Mouse (Mus musculus) kidney, adult 8-10 months (tissue): Measurements from ENCODE around the gene Fam13a.

Source experiments
- DNase-seq, 2 experiments: peaks; one replicate each; pipeline ENCODE4 v3.0.0; 2022

Gene Fam13a

DNA sequence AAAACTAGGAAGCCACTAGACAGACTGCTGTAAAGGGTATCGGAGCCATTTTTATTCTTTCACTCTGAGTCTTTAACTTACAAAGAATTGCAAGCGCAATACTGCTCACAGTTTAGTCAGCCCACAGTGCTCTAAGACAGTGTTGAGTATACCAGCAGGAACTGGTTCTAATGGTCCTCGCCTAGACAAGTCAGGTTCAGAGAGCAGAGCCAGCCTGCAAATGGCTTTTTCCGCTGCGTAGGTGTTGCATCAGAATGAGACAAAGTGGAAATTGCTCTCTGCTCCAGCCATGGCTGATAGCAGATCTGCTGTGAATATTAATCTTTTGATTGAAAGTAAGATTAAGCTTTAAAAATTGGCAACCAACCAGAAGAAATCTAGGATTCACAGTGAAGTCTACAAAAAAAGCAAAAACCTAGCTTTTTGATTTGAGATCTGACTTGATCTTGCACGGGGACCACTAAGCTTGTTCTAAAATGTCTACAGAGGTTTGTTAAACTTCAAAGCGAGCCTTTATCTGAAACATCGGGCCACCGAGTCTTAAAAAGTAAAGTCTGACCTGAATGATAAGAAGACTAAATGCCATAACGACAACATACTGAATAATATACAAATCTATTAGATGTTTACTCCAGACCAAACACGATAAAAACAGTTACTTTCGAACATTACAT, 91.7 kb downstream of the Fam13a start:
- no peak for DNase-seq

GRCm38 (mm10) chr6:58931149-58931548, 93.2 kb downstream of the Fam13a start:
- DNase-seq: no peak

GRCm38 (mm10) chr6:58929911-58930431, 94.4 kb downstream of the Fam13a start:
- peak in 1 of 2 experiments; percentile 33 for DNase-seq

- peak; percentile 68 to 78 for DNase-seq
These were observed 96.5 kb downstream of the Fam13a start for GRCm38 (mm10) chr6:58927881-58928280.

DNA sequence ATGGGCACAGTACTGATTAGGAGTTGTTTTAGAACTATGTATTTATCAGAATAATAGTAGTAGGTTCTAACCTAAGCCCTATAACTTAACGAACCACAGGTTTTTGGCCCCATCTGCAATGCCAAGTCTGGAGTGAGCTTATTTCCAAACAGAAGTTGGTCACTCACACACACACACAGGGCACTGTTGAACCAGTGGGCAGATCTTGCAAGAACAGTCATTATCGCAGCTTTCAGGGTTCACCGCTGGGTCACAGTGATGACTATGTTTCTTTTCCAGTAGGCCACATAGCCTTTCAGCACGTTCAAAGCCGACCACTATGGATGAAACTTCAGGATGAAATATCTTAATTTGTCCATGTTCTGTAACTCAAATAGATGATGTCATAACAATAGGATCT, 101.8 kb downstream of the Fam13a start:
- DNase-seq: no peak

DNA sequence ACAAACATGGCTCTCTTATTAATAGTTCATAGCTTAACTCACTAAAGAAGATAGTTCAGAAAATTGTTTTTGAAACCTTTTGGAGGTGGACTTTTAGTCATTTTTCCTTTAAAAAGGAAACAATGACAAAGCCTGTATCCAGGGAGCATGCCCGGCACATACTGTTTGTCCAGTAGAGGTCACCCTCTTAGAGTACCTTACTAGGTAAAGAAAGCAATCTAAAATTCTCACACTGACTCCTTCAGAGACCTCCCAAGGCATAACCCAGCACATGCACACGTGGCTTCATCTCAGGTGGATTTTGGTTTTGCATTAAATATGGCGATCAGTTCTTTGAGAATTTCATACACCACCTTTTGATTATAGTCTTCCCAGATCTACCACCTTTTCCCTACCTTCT, 102.7 kb downstream of the Fam13a start:
- DNase-seq: no peak

DNA sequence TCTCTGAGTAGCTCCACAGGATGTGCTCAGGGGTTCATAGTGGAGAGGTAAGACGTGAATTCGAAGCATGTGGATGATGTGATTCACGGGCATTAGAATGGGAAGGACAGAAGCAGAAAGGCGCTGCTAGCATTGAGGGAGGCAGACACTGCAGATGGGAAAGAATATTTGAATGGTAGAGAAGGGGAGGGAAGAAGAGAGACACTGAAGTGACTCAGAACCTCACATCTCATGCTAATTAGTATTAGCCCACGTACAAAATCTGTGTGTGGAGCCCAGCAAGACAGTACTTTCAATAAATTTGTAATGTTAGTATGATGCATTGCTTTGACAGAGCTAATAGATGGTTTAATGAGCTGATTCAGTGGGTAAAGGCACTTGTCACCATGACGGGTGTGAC, 103.6 kb downstream of the Fam13a start:
- DNase-seq: no peak

DNA sequence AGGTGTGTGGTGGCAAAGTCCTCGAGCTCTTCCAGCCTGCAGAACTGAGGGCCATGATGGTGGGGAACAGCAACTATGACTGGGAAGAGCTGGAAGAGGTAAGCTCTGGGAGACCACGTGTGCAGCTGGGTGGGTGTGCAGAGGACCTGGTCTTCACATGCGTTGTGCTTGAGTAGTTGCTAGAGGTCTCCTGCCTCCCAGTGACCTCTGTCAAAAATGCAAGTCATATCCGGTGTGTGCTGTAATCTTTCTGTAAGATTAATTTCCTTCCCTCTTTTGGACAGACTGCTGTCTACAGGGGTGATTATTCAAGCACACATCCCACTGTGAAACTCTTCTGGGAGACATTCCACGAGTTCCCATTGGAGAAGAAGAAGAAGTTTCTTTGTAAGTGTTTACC, 107.9 kb downstream of the Fam13a start:
- DNase-seq: no peak

DNA sequence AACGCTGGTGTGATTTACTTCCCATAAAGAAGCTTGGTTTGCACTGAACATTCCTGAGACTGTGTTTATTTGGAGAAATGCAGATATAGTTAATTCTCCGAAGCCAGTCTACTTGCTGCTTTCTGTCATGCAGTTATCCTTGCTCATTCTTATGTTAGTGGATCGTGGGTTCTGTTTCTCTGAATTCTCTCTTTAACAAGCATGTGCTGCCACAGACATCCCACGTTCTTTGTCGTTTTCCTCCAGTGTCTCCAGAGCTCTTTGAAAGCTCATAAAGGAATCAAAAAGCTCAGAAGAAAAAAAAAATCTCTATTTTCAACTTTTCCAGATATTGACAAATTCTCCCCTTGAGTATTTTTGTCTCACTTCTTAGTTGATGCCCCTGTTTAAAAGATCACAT, 110.4 kb downstream of the Fam13a start:
- DNase-seq: no peak

DNA sequence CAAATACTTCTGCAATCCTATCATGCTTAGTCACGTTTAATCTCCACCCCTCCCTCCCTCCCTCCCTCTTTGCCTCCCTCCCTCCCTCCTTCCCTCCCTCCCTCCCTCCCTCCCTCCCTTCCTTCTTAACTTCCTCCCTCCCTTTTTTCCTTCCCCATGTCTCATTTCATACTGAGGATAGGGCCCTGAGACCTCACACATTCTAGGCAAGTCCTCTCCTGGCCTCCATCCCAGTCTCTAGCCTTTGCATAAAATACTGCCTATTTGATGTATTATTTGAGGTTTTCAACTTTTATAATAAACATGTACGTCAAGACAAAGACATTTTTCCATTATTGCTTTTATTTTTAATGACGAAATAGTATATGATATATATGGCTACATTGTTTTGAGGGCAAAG, 110.8 kb downstream of the Fam13a start:
- DNase-seq: no peak

DNA sequence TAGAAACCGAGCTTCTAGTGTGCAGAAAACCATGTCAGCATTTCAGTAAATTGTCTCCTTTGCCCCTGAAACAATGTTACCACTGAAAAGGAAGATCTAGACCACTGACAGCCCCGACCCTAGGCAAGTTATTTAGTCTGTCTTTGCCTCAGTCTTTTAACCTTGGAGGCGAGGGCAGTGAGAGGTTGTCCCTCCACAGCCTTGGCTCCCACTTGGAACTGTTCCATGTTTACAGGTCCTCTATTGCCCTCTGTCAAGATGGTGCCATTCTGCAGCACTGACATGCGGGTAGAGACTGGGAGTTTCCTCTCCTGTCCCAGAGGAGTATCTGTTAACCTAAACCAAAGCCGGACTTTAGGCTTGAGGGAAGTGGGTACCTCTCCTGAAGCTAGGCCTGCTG, 111.5 kb downstream of the Fam13a start:
- no peak for DNase-seq

- DNase-seq: no peak
These were observed 116.6 kb downstream of the Fam13a start for GRCm38 (mm10) chr6:58907791-58908190.

- no peak for DNase-seq
These were observed 117.0 kb downstream of the Fam13a start for GRCm38 (mm10) chr6:58907336-58907735.

GRCm38 (mm10) chr6:58906852-58907261, 117.5 kb downstream of the Fam13a start, which contains the start of gene Nap1l5:
Gene Nap1l5 (minus strand): TSS chr6:58907076.
- DNase-seq: no peak

- no peak for DNase-seq
These were observed 119.8 kb downstream of the Fam13a start for GRCm38 (mm10) chr6:58904551-58904950.

DNA sequence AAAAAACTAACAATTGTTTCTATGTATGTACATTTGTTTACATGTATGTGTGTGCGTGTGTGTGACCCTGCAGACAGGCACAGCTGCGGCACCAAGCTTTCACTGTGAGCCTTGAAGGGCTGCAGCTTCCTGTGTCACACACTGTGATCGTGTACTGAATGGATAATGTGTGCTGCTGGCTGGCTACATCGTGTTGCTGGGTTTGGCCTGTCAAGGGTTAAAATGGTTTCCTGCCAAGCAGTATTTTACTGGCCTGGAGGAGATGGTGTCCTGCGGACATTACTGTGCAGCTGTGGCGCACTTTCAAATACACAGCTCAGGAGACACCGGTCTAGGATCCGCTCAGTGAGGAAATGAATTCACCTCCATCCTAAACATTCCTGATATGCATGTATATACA, 121.2 kb downstream of the Fam13a start:
- DNase-seq: no peak

DNA sequence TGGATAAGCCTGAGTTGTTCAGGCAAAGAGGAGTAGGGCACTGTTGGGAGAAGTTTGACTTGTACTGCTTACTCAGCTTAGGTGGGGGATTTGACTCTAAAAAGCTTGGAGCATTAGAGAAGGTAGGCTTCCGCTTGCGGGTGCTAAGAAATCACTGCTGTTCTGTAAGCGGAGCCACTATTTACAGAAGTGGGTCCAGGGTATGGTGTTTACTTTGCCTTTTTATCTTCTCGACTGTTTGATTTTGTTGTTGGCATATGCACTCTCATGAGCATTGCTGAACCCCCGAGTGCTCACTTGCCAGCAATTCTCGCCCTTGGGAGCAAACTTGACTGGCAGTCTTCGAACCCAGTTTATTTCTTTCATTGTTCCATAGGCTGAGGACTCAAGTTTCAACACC, 123.8 kb downstream of the Fam13a start:
- no peak for DNase-seq

DNA sequence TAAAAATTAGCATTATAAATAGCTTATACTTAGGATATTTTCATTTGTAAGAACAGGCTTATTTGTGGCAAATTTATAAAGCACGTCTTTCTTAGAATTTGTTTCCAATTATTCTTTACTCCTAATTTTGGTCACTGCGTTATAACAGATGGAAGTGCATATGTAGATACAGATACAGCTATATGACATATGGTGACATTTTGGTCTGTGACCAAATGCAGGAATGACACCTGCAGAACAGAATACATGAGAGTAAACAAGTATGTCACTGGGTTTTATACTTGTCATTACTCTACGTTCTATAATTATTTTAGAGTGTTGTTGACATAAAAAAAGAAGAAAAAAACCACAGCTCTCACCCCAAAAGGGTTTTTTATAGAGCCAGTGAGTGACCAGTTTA, 125.3 kb downstream of the Fam13a start:
- DNase-seq: no peak

DNA sequence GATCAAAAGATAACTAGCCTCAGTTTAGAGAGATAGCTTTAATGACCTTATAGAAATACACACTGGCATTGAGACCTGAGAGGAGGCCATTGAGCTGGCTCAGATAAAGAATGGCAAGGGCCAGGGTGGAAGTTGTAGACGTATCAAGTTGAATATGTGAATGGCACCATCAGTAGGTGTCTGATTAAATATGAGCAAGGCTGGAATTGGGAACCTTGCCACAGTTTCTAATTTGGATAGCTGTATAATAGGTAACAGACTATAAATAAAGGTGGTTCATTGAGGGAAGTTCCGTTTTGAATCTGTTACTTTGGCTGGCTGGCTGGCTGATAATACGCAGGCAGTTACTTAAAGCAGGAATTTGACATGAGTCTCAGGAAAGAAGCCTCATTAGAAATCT, 127.7 kb downstream of the Fam13a start:
- DNase-seq: no peak

DNA sequence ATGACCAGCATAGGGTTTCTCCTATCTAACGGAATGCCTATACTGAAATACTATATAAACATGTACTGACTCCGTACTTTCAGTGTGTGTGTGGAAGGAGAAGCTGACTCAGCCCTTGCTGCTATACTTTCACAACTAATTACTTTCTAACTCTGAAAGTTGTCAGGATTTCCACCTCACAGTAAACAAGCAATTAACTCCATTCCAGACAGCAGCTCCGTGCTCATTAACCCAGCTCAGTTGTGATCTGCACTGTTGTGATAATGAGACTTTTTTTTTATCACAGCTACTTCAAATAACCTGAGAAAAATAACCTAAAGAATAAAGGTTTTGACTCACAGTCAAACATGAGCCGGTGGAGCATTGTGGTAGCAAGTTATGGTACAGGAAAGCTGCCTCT, 129.4 kb downstream of the Fam13a start:
- DNase-seq: no peak

DNA sequence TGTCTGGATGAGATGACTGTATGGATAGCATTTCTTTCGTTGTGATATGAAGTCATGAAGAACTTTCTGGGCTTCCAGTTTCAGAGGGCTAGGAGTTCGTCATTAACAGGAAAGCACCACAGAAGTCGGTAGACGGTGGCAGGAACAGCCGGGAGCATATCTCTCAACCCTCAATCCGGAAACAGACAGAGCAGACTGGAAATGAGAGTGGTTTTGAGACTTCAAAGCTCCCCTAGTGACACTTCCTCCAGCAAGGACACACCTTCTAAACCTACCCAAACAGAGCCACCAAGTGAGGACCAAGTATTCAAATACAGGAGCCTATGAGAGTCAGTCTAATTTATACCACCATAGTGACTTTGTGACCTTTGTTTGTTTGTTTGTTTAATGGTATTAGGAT, 131.0 kb downstream of the Fam13a start:
- no peak for DNase-seq

DNA sequence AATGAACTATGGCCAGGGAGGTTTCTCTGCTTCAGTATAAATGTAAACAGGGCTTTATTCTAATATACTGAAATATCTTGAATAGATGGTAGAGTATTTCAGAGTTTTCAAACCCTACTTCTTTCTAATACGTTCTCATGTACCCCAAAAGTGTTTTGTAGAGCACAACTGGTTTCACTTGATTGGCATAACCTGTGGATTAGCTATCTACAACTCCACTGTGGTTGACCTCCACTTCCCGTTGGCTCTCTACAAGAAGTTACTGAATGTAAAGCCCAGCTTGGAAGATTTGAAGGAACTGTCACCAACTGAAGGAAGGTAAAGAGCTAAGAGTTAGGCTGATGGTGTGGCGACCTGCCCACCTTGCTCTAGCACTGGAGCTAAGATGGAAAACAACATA, 134.4 kb downstream of the Fam13a start:
- no peak for DNase-seq

DNA sequence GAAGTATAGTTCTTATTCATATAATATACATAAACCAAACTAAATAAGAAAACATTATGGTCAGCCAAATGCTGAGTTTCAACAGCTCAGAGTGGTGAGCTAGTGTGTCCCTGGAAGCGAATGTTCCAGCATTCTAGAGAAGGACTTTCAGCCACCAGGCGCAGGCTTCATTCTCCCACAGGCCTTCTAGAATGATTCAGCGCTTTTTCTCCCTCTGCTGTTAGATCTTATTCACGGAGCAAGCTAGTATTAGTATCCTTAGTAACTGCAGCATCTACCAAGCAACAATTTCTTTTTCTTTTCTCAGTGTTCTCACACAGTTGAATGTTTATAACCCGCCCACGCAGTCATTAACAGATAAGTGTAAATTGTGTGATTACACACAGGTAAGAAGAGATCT, 142.1 kb downstream of the Fam13a start:
- DNase-seq: no peak
